Mouse (Mus musculus) hindbrain, embryonic 10.5 days (tissue): ENCODE data around the gene Klrc3. TPM values are rescaled to one million over a fixed set of nuclear protein-coding genes. Genes with fewer than 3 reads are reported as not detected.
"Not testable (repeated sequence)": the region's sequence is repeated elsewhere in the genome, so short reads cannot be mapped to it uniquely, and the experiment has no call there.

Source experiments
- DNase-seq: peaks from one replicate; pipeline ENCODE4 v3.0.0-alpha.2; 2017; ENCODE audit warnings: low spot score
- H3K27ac ChIP-seq: fragments of 300-500 bp; sonication (generic); 2 replicates; pipeline ENCODE4 v1.5.1; 2016; ENCODE audit warnings: mild to moderate bottlenecking, moderate library complexity
- H3K27me3 ChIP-seq: fragments of 300-500 bp; sonication (generic); 2 replicates; pipeline ENCODE4 v1.6.1; 2016; ENCODE audit warnings: mild to moderate bottlenecking; ENCODE audit not compliant: poor library complexity, insufficient read depth, severe bottlenecking
- H3K36me3 ChIP-seq: fragments of 300-500 bp; sonication (generic); 2 replicates; pipeline ENCODE4 v1.6.1; 2016; ENCODE audit warnings: mild to moderate bottlenecking, moderate library complexity
- H3K4me1 ChIP-seq: fragments of 300-500 bp; sonication (generic); replicated peaks from 2 replicates; pipeline ENCODE4 v1.6.1; 2016; ENCODE audit warnings: mild to moderate bottlenecking
- H3K4me3 ChIP-seq: fragments of 300-500 bp; sonication (generic); 2 replicates; pipeline ENCODE4 v1.5.1; 2016; ENCODE audit warnings: mild to moderate bottlenecking, moderate library complexity
- H3K9me3 ChIP-seq: fragments of 300-500 bp; sonication (generic); 2 replicates; pipeline ENCODE4 v1.6.1; 2016; ENCODE audit warnings: mild to moderate bottlenecking, moderate library complexity
- WGBS: fragments of 180-500 bp; shearing (Covaris S2); methylation state at CpG from one replicate; pipeline ENCODE4 v1.1.7; 2016; 5-methylcytosine and 5-hydroxymethylcytosine counted together
- polyA plus RNA-seq: library from polyadenylated mRNA; unstranded; fragments of >200 nt; fragmentation: Nextera tagmentation; extraction: Ambion mirVana; gene quantifications from 2 replicates; pipeline ENCODE4 v1.2.1, GENCODE M21; 2016

Gene Klrc3
- not detected in 2 replicates for polyA plus RNA-seq

GRCm38 (mm10) chr6:129643237-129643636 lies at the start of gene Klrc3:
Klrc3 (minus strand) TSS chr6:129643337.
- not testable (repeated sequence) for DNase-seq, H3K27ac ChIP-seq, H3K4me1 ChIP-seq, H3K36me3 ChIP-seq, H3K9me3 ChIP-seq, H3K4me3 ChIP-seq, H3K27me3 ChIP-seq
- 87% methylated on average over 3 of the region's 3 CpGs for WGBS

DNA sequence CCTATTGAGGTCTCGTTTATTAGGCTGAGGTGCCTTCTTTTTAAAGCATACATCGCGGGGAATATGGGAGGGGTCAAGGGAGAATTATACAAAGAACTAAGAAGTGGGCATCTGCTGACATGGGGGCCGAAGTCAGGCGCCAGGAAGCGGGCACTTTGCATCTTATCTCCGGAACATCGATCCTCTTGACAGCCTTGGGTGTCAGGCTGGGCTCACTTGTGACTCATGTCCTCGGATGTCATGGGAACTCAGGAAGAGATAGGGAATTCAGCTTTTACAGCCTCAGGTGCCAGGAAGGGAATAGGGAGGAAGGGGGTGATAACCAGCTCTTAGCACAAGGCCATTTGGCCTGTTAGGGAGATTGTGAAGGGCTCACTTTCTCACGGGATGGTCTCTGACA lies 48.3 kb upstream of the Klrc3 start:
- not testable (repeated sequence) for H3K4me3 ChIP-seq, H3K36me3 ChIP-seq, H3K27me3 ChIP-seq, H3K27ac ChIP-seq, H3K4me1 ChIP-seq, H3K9me3 ChIP-seq, DNase-seq
- WGBS: 81% methylated on average over 10 of the region's 10 CpGs

DNA sequence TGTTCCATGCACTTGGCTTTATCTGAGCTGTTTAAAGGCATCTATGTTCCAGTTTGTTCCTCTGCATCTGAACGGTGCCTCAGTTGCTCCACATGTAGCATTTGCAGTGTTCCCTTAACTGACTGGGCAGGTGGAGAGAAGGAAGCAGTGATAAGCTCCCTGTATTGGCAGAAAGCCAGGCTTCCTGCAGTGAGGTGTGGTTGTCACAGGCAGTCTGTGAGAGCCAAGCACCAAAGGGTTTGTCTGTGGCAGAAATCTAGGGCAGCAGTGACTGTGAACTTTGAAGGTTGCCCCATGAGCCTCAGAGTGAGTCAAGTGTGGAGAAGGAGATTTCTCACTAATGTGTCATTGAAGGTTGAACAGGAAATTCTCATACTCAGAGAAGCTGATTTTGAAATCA lies 37.2 kb upstream of the Klrc3 start:
- H3K36me3 ChIP-seq: no peaks in the 10 kb centered on the region
- H3K4me1 ChIP-seq: no peaks in the 10 kb centered on the region
- H3K9me3 ChIP-seq: no peaks in the 10 kb centered on the region
- DNase-seq: no peak
- H3K27ac ChIP-seq: no peak overlapping the region
- H3K4me3 ChIP-seq: no peak overlapping the region
- no peaks in the 10 kb centered on the region for H3K27me3 ChIP-seq
- 78% methylated on average over 1 of the region's 1 CpGs for WGBS

- no peaks in the 10 kb centered on the region for H3K27me3 ChIP-seq
- DNase-seq: no peak
- no peak within 1 kb of the TSS for H3K27ac ChIP-seq
- H3K9me3 ChIP-seq: no peaks in the 10 kb centered on the region
- 80% methylated on average over 3 of the region's 3 CpGs for WGBS
- H3K4me3 ChIP-seq: no peak within 1 kb of the TSS
- no peaks in the 10 kb centered on the region for H3K4me1 ChIP-seq
- no peaks in the 10 kb centered on the region for H3K36me3 ChIP-seq
Observed at GRCm38 (mm10) chr6:129678873-129679272, 35.7 kb upstream of the Klrc3 start, which contains the start of gene Klrc1. Klrc1 (minus strand) TSS chr6:129678973.

DNA sequence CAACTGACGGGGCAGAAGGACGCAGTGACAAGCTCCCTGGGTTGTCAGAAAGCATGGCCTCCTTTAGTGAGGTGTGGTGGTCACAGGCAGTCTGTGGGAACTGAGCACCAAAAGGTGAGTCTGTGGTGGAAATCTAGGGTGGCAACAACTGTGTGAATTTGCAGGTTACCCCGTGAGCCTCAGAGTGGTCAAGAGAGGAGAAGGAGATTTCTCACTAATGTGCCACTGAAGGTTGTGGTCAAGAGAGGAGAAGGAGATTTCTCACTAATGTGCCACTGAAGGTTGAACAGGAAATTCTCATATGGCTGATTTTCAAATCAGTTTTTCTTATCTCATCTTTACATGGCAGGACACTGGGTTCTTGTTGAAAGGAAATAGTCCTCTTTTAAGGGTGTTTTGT lies 18.2 kb upstream of the Klrc3 start:
- not testable (repeated sequence) for H3K4me3 ChIP-seq, H3K27me3 ChIP-seq, H3K4me1 ChIP-seq, DNase-seq, H3K27ac ChIP-seq, H3K36me3 ChIP-seq, H3K9me3 ChIP-seq
- WGBS: no CpG with 5 or more reads among the region's 3 CpGs

- not testable (repeated sequence) for H3K4me1 ChIP-seq, H3K27ac ChIP-seq, H3K9me3 ChIP-seq, H3K36me3 ChIP-seq, DNase-seq, H3K4me3 ChIP-seq, H3K27me3 ChIP-seq
- 80% methylated on average over 4 of the region's 4 CpGs for WGBS
Observed at GRCm38 (mm10) chr6:129660589-129660988, 17.5 kb upstream of the Klrc3 start, which contains the start of gene Klrc2. Klrc2 (minus strand) TSS chr6:129660689.

DNA sequence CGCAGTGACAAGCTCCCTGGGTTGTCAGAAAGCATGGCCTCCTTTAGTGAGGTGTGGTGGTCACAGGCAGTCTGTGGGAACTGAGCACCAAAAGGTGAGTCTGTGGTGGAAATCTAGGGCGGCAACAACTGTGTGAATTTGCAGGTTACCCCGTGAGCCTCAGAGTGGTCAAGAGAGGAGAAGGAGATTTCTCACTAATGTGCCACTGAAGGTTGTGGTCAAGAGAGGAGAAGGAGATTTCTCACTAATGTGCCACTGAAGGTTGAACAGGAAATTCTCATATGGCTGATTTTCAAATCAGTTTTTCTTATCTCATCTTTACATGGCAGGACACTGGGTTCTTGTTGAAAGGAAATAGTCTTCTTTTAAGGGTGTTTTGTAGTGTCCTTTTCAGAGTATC lies 917 bp upstream of the Klrc3 start:
- H3K4me1 ChIP-seq, DNase-seq, H3K27ac ChIP-seq, H3K4me3 ChIP-seq, H3K9me3 ChIP-seq, H3K27me3 ChIP-seq, H3K36me3 ChIP-seq: not testable (repeated sequence)
- WGBS: 100% methylated on average over 1 of the region's 3 CpGs

GRCm38 (mm10) chr6:129631046-129631445 lies 12.1 kb downstream of the Klrc3 start:
- not testable (repeated sequence) for H3K4me1 ChIP-seq, DNase-seq, H3K27me3 ChIP-seq, H3K4me3 ChIP-seq, H3K27ac ChIP-seq, H3K36me3 ChIP-seq, H3K9me3 ChIP-seq
- 81% methylated on average over 2 of the region's 2 CpGs for WGBS

GRCm38 (mm10) chr6:129623735-129624134 lies 19.4 kb downstream of the Klrc3 start, which contains the start of gene Klrk1:
Klrk1 (minus strand) TSS chr6:129623864.
- WGBS: 80% methylated on average over 4 of the region's 4 CpGs
- Histone ChIP-seq H3K4me1 (no peaks in the 10 kb centered on the region), H3K36me3 (no peaks in the 10 kb centered on the region), H3K9me3 (no peaks in the 10 kb centered on the region), H3K4me3 (no peak within 1 kb of the TSS), H3K27me3 (no peaks in the 10 kb centered on the region), H3K27ac (no peak within 1 kb of the TSS)
- DNase-seq: no peak

DNA sequence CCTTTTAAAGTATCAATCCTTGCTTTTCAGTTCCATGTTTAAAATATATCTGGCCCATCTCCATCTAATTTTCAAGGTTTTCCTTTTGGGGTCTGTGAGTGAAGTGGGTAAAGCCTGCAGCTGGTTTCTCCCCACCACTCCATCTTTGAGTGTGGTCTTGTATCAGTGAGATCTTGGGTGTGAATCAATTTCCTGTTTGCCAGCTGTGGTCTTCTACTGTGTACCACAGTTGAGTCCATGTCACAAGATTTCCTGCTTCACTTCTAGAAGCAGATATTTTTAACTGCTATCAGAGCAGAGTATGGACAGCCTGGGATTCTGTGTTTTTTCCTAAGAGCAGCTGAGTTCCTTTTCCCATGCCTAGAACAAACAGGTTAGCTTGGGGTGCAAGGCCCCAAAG lies 34.8 kb downstream of the Klrc3 start:
- H3K4me3 ChIP-seq: no peak overlapping the region
- H3K36me3 ChIP-seq: no peaks in the 10 kb centered on the region
- no peaks in the 10 kb centered on the region for H3K27me3 ChIP-seq
- DNase-seq: no peak
- no peak overlapping the region for H3K27ac ChIP-seq
- no peaks in the 10 kb centered on the region for H3K9me3 ChIP-seq
- H3K4me1 ChIP-seq: no peaks in the 10 kb centered on the region

DNA sequence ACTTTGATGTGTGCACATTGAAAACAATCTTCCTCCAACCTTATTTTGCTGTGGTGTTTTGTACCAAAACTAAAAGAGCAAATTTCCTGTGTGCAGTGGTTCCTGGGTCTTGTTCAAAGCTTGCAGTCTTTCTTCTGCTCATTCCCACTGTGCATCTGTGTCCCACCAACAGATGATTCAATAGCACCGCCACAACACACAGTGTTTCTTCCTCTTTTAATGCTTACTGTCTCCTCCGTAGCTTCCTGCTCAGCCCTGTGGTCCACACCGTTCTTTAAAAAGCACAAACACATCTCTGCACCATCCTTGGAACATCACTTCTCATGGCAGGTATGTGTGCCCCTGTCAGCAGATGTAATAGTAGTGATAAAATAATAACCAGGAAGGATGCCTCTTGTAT lies 51.6 kb downstream of the Klrc3 start, which contains the start of gene Klrd1:
TSS of gene Klrd1 (plus strand) at position 275 of the 400 bp plus-strand sequence.
- 83% methylated on average over 3 of the region's 3 CpGs for WGBS
- Histone ChIP-seq H3K36me3 (no peaks in the 10 kb centered on the region), H3K4me3 (no peak within 1 kb of the TSS), H3K4me1 (no peaks in the 10 kb centered on the region), H3K27me3 (no peaks in the 10 kb centered on the region), H3K9me3 (no peaks in the 10 kb centered on the region), H3K27ac (no peak within 1 kb of the TSS)
- no peak for DNase-seq

Other genes starting within 250 kb of the Klrc3 start
- 13.3 and 18.0 TPM in 2 replicates for gene Clec1b, start 246.0 kb downstream of the Klrc3 start, polyA plus RNA-seq
- gene Clec9a, start 234.5 kb downstream of the Klrc3 start, polyA plus RNA-seq: 0.24 and 0.35 TPM in 2 replicates
- 0.46 and 1.2 TPM in 2 replicates for gene Clec1a, start 191.3 kb downstream of the Klrc3 start, polyA plus RNA-seq
- gene Olr1, start 136.2 kb downstream of the Klrc3 start, polyA plus RNA-seq: 0.09 TPM in 1 of 2 replicates, not detected in the other
- not detected in 2 replicates for gene Tmem52b, start 130.8 kb downstream of the Klrc3 start, polyA plus RNA-seq
- gene Gabarapl1, start 110.2 kb downstream of the Klrc3 start, polyA plus RNA-seq: 49.1 and 68.0 TPM in 2 replicates
- not detected in 2 replicates for gene Klre1, start 65.4 kb downstream of the Klrc3 start, polyA plus RNA-seq
- gene Klrd1, start 51.6 kb downstream of the Klrc3 start, polyA plus RNA-seq: not detected in 2 replicates
- gene Klrk1, start 19.5 kb downstream of the Klrc3 start, polyA plus RNA-seq: 0.34 and 0.38 TPM in 2 replicates
- gene Klrc2, start 17.4 kb upstream of the Klrc3 start, polyA plus RNA-seq: not detected in 2 replicates
- gene Klrc1, start 35.6 kb upstream of the Klrc3 start, polyA plus RNA-seq: not detected in 2 replicates
- gene Klri1, start 73.8 kb upstream of the Klrc3 start, polyA plus RNA-seq: not detected in 2 replicates
- gene Klri2, start 97.1 kb upstream of the Klrc3 start, polyA plus RNA-seq: not detected in 2 replicates
- gene Gm156, start 140.9 kb upstream of the Klrc3 start, polyA plus RNA-seq: not detected in 2 replicates
- not detected in 2 replicates for gene Gm17631, start 219.3 kb upstream of the Klrc3 start, polyA plus RNA-seq
- not detected in 2 replicates for gene Klra17, start 233.3 kb upstream of the Klrc3 start, polyA plus RNA-seq